Mouse (Mus musculus) heart, postnatal 4 days (tissue): Measurements from ENCODE around the gene Ep300. TPM values are rescaled to one million over a fixed set of nuclear protein-coding genes. Genes with fewer than 3 reads are reported as not detected.
"Not testable (repeated sequence)": the region's sequence is repeated elsewhere in the genome, so short reads cannot be mapped to it uniquely, and the experiment has no call there.

Experiments
- DNase-seq: peaks from one replicate; pipeline ENCODE4 v3.0.0; 2021
- total RNA-seq, 2 experiments: library from RNA; stranded (reverse); gene quantifications; 2 replicates each; pipeline ENCODE4 v1.2.3; 2021

Gene Ep300
- total RNA-seq, 2 experiments from 2014 or later, result 41.8 to 47.7 TPM

DNA sequence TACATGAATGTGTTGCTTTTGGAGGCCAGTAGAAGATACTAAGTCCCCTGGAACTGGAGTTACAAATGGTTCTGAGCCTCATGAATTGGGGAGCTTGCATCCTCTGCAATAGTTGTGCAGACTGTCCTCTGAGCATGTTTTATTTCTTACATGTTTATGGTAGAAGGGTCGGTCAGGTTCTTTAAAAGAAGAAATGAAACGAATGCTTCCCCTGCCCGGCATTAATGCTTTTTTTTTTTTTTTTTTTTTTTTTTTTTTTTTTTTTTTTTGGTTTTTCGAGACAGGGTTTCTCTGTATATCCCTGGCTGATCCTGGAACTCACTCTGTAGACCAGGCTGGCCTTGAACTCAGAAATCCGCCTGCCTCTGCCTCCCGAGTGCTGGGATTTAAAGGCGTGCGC lies 13.6 kb downstream of the Ep300 start:
- not testable (repeated sequence) for DNase-seq

DNA sequence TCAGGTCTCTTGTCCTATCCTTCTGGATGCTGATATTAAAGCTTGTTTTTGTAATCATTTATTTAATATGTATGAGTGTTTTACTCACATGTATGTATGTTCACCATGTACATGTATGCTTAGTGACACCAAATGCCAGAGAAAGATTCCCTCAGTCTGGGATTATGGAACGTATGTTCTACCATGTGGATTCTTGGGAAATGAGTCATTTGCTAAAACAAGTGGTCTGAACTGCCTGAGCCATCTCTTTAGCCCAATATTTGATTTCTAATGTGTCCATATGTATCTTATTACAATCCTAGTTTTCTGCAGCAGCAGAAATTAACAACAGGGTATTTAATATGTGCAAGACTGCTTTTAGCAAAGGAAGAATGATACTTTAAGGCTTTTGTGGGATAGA lies 20.1 kb downstream of the Ep300 start:
- no peak for DNase-seq

DNA sequence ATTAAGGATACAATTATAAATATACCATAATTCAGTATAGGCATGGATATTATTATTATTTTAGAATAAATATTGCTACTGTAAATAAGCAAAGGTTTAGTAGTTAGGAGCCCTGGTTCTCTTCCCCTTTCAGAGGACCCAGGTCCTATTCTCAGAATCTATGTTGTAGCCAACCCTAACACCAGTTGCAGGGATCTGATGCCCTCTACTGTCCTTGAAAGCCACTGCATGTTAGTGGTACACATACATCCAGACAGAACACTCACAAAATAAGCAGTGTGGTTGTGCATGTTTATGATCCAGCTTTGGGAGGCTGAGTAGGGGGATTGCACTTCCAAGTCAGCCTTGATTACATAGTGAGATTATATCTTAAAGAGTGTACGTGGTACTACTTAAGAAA lies 21.5 kb downstream of the Ep300 start:
- peak; percentile 31 for DNase-seq

DNA sequence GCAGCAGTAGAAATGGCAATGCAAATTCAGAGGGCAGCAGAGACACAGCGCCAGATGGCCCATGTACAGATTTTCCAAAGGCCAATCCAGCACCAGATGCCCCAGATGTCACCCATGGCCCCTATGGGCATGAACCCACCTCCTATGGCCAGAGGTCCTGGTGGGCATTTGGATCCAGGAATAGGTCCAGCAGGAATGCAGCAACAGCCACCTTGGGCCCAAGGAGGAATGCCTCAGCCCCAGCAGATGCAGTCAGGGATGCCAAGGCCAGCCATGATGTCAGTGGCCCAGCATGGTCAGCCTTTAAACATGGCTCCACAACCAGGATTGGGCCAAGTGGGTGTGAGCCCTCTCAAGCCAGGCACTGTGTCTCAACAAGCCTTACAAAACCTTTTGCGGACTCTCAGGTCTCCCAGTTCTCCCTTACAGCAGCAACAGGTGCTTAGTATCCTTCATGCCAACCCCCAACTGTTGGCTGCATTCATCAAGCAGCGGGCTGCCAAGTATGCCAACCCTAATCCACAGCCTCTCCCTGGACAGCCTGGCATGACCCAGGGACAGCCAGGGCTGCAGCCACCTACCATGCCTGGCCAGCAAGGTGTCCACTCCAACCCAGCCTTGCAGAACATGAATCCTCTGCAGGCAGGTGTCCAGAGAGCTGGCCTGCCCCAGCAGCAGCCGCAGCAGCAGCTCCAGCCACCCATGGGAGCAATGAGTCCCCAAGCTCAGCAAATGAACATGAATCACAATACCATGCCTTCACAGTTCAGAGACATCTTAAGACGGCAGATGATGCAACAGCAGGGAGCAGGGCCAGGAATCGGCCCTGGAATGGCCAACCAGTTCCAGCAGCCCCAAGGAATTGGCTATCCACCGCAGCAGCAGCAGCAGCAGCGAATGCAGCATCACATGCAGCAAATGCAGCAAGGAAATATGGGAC lies 64.6 kb downstream of the Ep300 start:
- no peak for DNase-seq

DNA sequence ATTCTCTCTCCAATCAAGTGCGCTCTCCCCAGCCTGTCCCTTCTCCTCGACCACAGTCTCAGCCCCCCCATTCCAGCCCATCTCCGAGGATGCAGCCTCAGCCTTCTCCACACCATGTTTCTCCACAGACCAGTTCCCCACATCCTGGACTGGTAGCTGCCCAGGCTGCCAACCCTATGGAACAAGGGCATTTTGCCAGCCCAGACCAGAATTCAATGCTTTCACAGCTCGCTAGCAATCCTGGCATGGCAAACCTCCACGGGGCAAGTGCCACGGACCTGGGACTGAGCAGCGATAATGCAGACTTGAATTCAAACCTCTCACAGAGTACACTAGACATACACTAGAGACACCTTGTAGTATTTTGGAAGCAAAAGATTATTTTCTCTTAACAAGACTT lies 65.5 kb downstream of the Ep300 start:
- no peak for DNase-seq

DNA sequence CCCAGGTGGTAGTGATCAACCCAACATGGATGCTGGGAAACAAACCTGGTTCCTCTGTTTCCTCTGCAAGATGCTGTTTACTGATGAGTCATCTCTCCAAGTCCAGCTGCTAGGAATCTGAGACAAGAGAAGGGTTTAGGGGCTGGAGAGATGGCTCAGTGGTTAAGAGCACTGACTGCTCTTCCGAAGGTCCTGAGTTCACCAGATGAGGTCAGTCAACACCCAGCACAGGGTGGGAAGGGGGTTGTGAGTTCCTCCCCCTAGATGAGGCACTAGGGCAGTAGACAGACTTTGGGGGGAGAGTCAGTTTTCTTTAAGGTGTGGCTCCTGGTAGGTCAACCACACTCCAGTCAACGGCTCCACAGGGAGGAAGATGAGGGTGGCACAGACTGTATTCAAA lies 76.5 kb downstream of the Ep300 start:
- DNase-seq, result no peak

DNA sequence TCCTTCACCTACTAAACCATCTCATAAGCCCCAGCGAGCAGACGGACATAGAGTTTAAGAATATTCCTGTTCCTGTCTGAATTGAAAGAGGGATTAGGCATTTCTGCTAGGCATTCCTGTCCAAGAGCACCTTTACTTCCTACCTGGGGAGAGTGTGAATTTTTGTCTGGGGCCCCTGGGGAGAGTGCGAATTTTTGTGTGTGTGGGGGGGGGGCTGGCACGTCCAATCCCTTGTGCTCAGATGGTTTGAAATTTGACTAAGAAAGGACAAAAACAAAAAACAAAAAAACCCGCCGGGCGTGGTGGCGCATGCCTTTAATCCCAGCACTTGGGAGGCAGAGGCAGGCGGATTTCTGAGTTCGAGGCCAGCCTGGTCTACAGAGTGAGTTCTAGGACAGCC lies 78.1 kb downstream of the Ep300 start:
- DNase-seq, result no peak

DNA sequence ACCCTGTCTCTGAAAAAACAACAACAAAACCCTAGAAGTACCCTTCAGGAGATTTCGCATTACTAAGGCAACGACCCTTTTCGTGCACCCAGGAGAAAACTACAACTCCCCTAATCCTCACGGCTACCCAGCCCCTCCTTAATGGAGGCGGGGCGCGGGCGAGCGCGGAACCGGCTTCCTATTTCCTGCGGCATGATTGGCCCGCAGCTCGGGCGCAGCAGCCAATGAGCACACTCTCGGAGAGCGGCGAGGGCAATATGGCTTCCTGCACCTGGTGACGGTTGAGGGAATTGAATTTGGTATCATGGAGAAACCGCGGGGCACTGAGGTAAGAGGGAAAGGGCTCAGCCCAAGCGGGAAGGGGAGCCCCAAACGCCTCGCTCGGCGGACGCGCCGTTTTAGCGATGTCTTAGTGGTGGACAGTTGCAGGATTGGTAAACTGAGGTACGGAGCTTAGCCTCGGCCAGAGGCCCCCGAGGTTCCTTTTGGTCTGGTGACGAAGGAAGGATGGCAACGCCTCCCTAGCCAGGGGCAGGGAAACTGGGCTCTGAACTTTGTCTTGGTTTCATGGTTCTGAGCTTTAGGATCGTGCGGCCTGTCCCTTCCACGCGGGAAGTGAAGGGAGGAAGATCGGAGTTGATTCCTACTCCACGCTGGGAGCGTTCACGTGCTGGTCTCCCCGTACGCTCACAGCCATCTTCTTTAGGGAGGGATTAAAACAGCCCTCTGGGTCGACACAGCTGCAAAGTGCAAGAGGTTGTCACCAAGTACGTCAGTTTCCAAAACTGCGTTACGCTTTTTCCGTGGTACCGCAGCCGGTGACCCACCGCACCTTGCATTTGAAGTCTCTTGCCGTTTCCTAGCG lies 78.8 kb downstream of the Ep300 start, which contains the start of gene L3mbtl2:
TSS of gene L3mbtl2 (plus strand) at position 193 of the 865 bp plus-strand sequence.
- DNase-seq, result peak; percentile 94

DNA sequence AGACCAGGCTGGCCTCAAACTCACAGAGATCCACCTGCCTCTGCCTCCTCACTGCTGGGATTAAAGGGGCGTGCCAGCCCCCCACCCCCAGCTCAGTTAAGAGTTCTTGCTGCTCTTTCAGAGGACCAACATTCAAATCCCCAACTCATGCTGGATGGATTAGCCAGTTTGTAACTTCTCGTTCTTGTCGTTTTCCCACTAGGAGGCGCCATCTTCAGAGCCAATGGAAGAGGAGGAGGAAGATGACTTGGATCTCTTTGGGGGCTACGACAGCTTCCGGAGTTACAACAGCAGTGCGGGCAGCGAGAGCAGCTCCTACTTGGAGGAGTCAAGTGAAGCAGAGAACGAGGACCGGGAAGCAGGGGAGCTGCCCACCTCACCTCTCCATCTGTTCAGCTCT lies 81.8 kb downstream of the Ep300 start:
- no peak for DNase-seq

DNA sequence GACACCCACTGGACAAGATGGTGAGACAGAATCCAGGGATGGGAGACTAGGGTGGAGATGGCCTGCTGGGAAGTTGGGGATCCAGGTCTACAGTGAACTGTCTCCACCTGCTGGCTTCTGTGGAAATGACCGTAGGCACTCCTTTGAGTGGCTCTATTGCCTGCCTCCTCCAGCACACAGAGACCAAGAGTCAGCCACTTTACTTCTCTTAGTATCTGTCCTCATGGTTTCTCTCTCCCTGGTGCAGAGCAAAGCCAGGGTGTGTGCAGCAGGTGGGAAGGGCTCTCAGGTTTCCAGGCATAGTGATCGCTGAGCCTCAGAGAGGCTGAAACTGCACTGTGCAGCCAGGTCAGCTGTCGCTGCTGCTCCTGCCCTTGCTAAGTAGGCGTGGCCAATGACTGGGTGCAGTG lies 85.1 kb downstream of the Ep300 start:
- DNase-seq, result peak; percentile 65

DNA sequence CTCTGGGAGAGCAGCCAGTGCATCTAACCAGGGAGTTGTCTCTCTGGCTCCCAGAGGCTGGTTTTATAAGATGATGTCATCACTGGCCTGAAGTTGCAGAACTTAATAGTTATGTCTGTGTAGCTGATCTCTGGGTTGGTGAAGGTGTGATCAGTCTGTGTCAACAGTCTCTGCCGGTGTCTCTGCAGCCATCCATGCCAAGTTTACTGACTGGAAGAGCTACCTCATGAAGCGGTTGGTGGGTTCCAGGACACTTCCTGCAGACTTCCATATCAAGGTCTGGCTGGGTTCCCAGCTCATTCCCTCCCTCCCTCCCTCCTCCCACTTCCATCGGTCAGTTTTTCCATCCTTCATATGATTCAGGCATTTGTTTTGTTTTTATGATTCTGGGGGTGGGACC lies 91.5 kb downstream of the Ep300 start:
- no peak for DNase-seq

DNA sequence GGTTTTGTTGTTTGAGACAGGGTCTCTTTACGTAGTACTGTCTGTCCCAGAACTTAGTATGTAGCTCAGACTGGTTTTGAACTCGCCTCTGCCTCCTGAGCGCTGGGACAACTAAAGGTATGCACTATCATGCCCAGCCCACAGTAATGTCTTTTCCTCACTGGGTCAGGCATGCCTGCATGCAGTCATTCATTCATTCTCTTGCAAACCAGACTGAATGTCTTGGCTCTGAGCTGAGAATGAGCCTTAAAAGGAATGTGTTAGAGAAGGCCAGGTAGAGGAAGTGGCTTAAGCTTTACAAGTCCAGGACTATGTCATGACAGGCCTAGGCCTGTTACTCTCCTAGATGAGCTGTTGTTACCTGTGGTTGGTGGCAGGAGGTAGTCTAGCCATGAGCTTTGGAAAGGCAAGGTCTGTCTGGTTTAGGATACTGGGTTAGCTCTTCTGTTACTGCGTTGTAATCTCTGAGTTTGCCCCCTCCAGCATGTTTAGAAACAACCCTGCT lies 95.2 kb downstream of the Ep300 start:
- DNase-seq, result no peak

DNA sequence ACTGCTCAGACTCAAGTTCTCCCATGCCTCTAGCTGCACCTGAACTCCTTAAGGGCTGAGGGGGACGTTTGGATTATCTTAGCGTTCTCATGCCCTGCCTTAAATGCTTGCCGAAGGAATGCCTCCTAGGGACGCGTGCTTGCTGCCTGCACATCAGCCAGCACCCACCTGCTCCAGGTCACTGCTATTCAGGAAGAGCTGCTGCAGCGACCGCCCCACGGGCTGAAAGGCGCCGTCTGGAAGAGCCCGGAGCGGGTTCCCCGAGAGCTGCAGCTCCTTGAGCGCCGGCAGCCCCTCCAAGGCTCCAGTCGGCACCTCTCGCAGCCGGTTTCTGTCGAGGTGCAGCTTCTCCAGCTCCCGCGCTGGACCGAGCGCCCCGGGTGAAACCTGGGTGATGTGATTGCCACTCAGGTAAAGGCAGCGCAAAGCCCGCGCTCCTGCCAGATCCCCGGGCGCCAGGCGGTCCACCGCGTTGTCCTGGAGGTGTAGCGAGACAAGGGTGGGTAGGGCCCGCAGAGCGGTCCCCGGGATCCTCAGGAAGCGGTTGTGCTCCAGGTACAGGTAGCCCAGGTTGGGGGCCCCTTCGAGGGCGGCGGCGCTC lies 108.3 kb downstream of the Ep300 start:
- DNase-seq, result no peak

DNA sequence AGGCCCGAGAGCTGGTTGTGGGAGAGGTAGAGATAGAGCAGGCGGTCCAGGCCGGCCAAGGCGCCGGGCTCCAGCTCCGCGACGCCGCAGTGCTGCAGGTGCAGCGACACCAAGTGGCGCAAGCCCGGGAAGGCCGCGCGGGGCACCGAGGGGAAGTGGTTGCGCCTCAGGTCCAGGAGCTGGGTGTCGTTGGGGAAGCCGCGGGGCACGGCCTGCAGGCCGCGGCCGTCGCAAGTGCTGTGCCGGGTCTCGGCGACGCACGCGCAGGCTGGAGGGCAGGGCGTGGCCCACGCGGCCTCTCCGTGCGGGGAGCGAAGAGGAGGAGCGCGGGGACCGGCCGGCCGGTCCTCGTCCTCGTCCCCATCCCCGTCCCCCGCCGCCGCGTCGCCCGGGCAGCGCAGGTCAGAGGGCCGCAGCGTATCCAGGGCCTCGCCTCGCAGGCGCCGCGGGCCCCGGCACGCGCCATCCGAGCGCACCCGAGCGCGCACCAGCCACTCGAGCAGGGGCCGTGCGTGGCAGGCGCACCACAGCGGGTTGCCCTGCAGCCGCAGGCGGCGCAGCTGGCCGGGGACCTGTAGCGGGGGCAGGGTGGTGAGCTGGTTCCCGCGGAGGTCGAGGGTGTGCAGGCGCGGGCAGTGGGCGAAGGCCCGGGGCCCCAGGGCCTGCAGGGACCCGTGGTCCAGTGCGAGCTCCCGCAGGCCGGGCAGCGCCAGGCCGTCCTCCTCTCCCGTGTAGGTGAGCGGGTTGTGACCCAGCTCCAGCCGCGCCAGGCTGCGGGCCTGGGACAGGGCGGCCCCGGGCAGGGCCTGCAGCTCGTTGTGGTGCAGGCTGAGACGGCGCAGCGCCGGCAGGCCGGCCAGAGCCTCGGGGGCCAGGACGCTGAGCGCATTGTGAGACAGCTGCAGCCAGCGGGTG lies 109.1 kb downstream of the Ep300 start:
- peak; percentile 89 for DNase-seq

DNA sequence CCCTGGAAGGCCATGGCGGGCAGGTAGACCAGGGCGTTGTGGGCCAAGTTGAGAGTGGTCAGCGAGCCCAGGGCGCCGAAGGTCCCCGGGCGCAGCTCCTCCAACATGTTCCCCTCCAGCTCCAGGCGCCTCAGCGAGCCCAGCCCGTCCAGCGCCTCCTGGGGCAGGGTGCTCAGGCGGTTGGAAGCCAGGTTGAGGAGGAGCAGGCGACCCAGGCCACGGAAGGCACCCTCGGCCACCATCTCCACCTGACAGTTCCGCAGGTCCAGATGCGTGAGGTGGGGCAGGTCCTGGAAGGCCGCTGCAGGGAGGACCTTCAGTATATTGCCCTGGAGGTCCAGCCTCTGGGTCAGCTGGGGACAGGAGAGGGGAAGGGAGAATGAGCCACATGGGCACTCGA lies 109.7 kb downstream of the Ep300 start:
- no peak for DNase-seq

DNA sequence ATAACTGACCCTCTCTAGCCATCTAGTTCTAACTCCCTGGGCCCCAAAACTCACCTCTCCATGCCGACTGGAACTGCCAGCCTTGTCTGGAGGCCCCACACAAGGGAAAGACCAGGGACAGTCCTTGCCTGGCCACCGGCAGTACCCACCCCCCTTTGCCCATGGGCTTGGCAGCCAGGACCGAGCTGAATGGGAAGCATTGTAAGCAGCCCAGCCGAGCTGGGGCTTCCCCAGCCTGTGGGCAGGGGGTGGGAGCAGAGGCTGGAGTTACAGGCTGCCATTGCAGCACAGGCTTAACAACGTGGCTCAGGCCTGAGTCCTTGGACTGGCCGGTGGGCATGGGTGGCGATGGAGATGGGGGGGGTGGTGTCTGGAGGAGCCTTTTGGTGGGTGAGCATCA lies 112.0 kb downstream of the Ep300 start, which contains the start of gene Chadl:
TSS of gene Chadl (minus strand) at position 113 of the 400 bp plus-strand sequence.
- no peak for DNase-seq

DNA sequence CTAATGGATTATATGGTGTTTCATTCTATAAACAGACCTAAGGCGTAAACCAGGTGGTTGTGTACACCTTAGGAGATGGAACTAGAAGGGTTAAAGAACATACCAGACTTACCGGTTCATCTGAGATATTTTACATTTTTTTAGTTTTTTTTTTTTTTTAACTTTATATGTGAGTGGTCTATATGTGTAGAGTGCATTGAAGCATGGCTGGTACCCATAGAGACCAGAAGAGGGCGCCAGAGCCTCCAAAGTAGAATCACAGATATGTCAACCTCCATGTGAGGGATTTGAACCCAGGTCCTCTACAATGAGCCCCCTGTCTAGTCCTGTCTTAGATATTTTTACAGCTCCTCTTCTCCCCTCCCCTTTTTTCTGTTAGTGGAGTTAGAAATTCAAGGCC lies 112.7 kb downstream of the Ep300 start:
- no peak for DNase-seq

DNA sequence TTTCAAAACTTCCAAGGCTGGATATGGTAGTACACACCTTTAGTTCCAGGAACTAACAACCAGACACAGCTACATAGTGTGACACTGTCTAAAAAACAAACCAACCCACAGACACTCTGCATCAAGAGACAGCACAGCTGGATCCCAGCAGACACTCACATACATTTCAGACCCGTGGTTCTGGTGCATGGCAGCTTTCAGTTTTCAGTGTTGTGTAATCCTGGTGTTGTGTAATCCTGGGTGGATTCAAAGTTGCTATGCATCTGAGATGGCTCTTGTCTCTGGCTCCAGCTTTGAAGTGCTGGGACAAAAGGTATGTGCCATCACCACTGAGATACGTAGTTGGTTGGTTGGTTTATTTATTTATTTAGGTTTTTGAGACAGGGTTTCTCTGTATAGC lies 113.4 kb downstream of the Ep300 start:
- DNase-seq, result no peak

DNA sequence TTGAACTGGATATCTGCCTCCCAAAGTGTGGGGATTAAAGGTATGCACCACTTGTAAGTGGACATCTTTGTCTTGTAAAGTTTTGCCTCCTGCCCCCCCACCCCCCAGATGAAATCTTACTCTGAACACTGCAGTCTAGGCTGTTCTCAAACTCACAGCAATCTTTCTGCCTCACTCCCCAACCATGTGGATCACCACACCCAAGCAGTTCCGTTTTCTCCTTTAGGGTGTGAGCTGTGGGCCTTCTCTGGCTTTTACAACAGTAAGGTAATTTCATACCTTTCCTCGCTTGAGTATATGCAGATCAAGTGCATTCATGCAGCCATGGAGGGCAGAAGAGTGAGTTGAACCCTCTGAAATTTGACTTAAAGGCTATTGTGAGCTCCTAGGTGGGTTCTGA lies 115.0 kb downstream of the Ep300 start:
- no peak for DNase-seq

DNA sequence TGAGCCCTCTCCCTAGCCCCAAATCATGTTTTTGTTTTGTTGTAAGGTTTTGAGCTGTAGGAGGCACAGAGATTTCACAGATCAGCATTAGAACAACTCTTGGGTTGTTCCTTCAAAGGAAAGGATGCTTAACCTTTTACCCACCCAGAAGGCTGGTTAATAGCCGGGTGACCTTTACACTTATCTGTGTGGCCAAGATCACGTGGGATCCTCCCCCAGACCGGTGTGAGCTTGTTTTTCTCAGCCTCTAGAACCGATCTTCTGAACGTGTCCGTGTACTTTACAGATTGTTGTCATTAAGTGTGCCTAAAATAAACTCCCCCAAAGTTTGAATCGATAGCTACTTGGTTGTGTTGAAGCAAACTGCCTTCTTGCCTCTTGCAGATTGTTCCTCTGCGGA lies 115.5 kb downstream of the Ep300 start:
- DNase-seq, result no peak

DNA sequence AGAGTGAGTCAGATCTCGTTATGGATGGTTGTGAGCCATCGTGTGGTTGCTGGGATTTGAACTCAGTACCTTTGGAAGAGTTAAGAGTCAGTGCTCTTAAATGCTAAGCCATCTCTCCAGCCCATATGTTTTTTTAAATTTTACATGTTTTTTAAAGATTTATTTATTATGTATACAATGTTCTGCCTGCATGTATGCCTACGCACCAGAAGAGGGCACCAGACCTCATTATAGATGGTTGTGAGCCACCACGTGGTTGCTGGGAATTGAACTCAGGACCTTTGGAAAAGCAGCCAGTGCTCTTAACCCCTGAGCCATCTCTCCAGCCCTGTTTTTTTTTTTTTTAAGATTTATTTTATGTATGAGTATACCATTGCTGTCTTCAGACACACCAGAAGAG lies 116.2 kb downstream of the Ep300 start:
- not testable (repeated sequence) for DNase-seq
